Mouse (Mus musculus) spleen, adult 2 months (tissue): ENCODE measurements around the gene Glis1.

Experiments
- CTCF ChIP-seq: fragments of 200-500 bp; IDR thresholded peaks from 2 replicates; pipeline ENCODE4 v1.5.1; 2011; ENCODE audit warnings: mild to moderate bottlenecking, inconsistent platforms; ENCODE audit not compliant: insufficient read depth, insufficient read length, insufficient replicate concordance; ENCODE audit errors: extremely low read depth
- POLR2A ChIP-seq: fragments of 200-500 bp; IDR thresholded peaks from 2 replicates; pipeline ENCODE4 v1.6.1; 2011; ENCODE audit warnings: low read depth, low read length, inconsistent platforms

GRCm38 (mm10) chr4:107593426-107593825 is 159.0 kb downstream of the Glis1 start:
- TF ChIP-seq CTCF (no peak), POLR2A (no peak)
